Mouse (Mus musculus): ENCODE measurements around the gene Sgsm3. TPM values are rescaled to one million over a fixed set of nuclear protein-coding genes. Genes with fewer than 3 reads are reported as not detected.

Gene Sgsm3
- total RNA-seq, 2 experiments from 2014 or later, result 93.0 to 112 TPM

GRCm38 (mm10) chr15:80948145-80949135 is 29.1 kb upstream of the Sgsm3 start, which contains the start of gene Adsl:
Adsl (plus strand) TSS chr15:80948490.
- intact Hi-C loops (cut with DNase I), result loop anchor here (5.0 kb wide), 1 partner anchor 241 kb away; no protein-coding TSS in a partner anchor
- peak within 1 kb of the TSS; percentile 80 for H3K27ac ChIP-seq
- peak within 1 kb of the TSS; percentile 75 for H3K4me3 ChIP-seq
- TF ChIP-seq CTCF (IDR thresholded peaks at IDR 0.05), result peak; percentile 100
- peak; percentile 84 to 85 for DNase-seq (ENCODE audit: extremely low spot score in 1 of 2, low spot score in 2 of 2)

GRCm38 (mm10) chr15:80949431-80949830 is 28.1 kb upstream of the Sgsm3 start:
- intact Hi-C loops (cut with DNase I), result loop anchor here (5.0 kb wide), 1 partner anchor 242 kb away; no protein-coding TSS in a partner anchor
- DNase-seq (ENCODE audit: extremely low spot score in 1 of 2, low spot score in 2 of 2), result no peak
- H3K4me3 ChIP-seq, result no peak overlapping the region

GRCm38 (mm10) chr15:80950055-80950454 is 27.5 kb upstream of the Sgsm3 start:
- TF ChIP-seq CTCF (IDR thresholded peaks at IDR 0.05), result no peak
- no peak overlapping the region for H3K27ac ChIP-seq
- intact Hi-C loops (cut with DNase I), result no loop called here
- no peak overlapping the region for H3K4me3 ChIP-seq
- no peak for DNase-seq (ENCODE audit: extremely low spot score in 1 of 2, low spot score in 2 of 2)

More at GRCm38 (mm10) chr15:80949431-80949830, 28.1 kb upstream of the Sgsm3 start:
- no peak for TF ChIP-seq CTCF (IDR thresholded peaks at IDR 0.05)
- no peak overlapping the region for H3K27ac ChIP-seq

GRCm38 (mm10) chr15:80953971-80954370 is 23.6 kb upstream of the Sgsm3 start:
- Histone ChIP-seq H3K27ac (no peak overlapping the region), H3K4me3 (no peak overlapping the region)
- no peak for TF ChIP-seq CTCF (IDR thresholded peaks at IDR 0.05)
- DNase-seq (ENCODE audit: extremely low spot score in 1 of 2, low spot score in 2 of 2), result no peak
- intact Hi-C loops (cut with DNase I), result no loop called here

GRCm38 (mm10) chr15:80954861-80955260 is 22.7 kb upstream of the Sgsm3 start:
- TF ChIP-seq CTCF (IDR thresholded peaks at IDR 0.05), result no peak
- intact Hi-C loops (cut with DNase I), result no loop called here
- no peak for DNase-seq (ENCODE audit: extremely low spot score in 1 of 2, low spot score in 2 of 2)
- H3K27ac ChIP-seq, result no peak overlapping the region
- no peak overlapping the region for H3K4me3 ChIP-seq

GRCm38 (mm10) chr15:80955836-80956438 is 21.6 kb upstream of the Sgsm3 start:
- Histone ChIP-seq H3K27ac (peak overlapping the region; percentile 45), H3K4me3 (no peak overlapping the region)
- no peak for TF ChIP-seq CTCF (IDR thresholded peaks at IDR 0.05)
- intact Hi-C loops (cut with DNase I), result no loop called here
- DNase-seq (ENCODE audit: extremely low spot score in 1 of 2, low spot score in 2 of 2), result no peak

GRCm38 (mm10) chr15:80969371-80969770 is 8.2 kb upstream of the Sgsm3 start:
- DNase-seq (ENCODE audit: extremely low spot score in 1 of 2, low spot score in 2 of 2), result no peak
- no peak overlapping the region for H3K4me3 ChIP-seq
- H3K27ac ChIP-seq, result no peak overlapping the region
- intact Hi-C loops (cut with DNase I), result no loop called here
- no peak for TF ChIP-seq CTCF (IDR thresholded peaks at IDR 0.05)

GRCm38 (mm10) chr15:80974311-80974710 is 3.3 kb upstream of the Sgsm3 start:
- DNase-seq (ENCODE audit: extremely low spot score in 1 of 2, low spot score in 2 of 2), result no peak
- H3K4me3 ChIP-seq, result no peak overlapping the region
- no peak for TF ChIP-seq CTCF (IDR thresholded peaks at IDR 0.05)
- intact Hi-C loops (cut with DNase I), result no loop called here
- H3K27ac ChIP-seq, result no peak overlapping the region

GRCm38 (mm10) chr15:80975666-80976065 is 1.9 kb upstream of the Sgsm3 start:
- Histone ChIP-seq H3K27ac (no peak overlapping the region), H3K4me3 (no peak overlapping the region)
- no peak for DNase-seq (ENCODE audit: extremely low spot score in 1 of 2, low spot score in 2 of 2)
- intact Hi-C loops (cut with DNase I), result no loop called here
- no peak for TF ChIP-seq CTCF (IDR thresholded peaks at IDR 0.05)

- H3K27ac ChIP-seq, result no peak overlapping the region
- no peak for TF ChIP-seq CTCF (IDR thresholded peaks at IDR 0.05)
- intact Hi-C loops (cut with DNase I), result no loop called here
- DNase-seq (ENCODE audit: extremely low spot score in 1 of 2, low spot score in 2 of 2), result no peak
- no peak overlapping the region for H3K4me3 ChIP-seq
These were observed 2.0 kb downstream of the Sgsm3 start for GRCm38 (mm10) chr15:80979611-80980010.

- no peak for TF ChIP-seq CTCF (IDR thresholded peaks at IDR 0.05)
- no peak for DNase-seq (ENCODE audit: extremely low spot score in 1 of 2, low spot score in 2 of 2)
- intact Hi-C loops (cut with DNase I), result no loop called here
- H3K27ac ChIP-seq, result no peak overlapping the region
- H3K4me3 ChIP-seq, result no peak overlapping the region
These were observed 3.6 kb downstream of the Sgsm3 start for GRCm38 (mm10) chr15:80981176-80981575.

- Histone ChIP-seq H3K27ac (no peak overlapping the region), H3K4me3 (no peak overlapping the region)
- intact Hi-C loops (cut with DNase I), result no loop called here
- no peak for TF ChIP-seq CTCF (IDR thresholded peaks at IDR 0.05)
- no peak for DNase-seq (ENCODE audit: extremely low spot score in 1 of 2, low spot score in 2 of 2)
These were observed 5.7 kb downstream of the Sgsm3 start for GRCm38 (mm10) chr15:80983264-80983663.

Measured in left cerebral cortex, adult 2 months (tissue).